Mouse (Mus musculus): Measurements from ENCODE around the gene Adk. TPM values are rescaled to one million over a fixed set of nuclear protein-coding genes. Genes with fewer than 3 reads are reported as not detected.

Gene Adk
- polyA plus RNA-seq, 1 experiment from 2014 or later: 131 TPM

GRCm38 (mm10) chr14:21313561-21314342 is 261.4 kb downstream of the Adk start:
- no peak overlapping the region for H3K4me3 ChIP-seq (ENCODE audit: low read depth, low read length)
- H3K27ac ChIP-seq (replicated peaks; ENCODE audit: low read depth, low read length): peak overlapping the region; percentile 77
- DNase-seq (ENCODE audit: low spot score): peak; percentile 92
- H3K36me3 ChIP-seq (ENCODE audit: control insufficient read depth, insufficient read depth, low read length): no peaks in the 10 kb centered on the region
- H3K9me3 ChIP-seq (ENCODE audit: control insufficient read depth, low read length): no peaks in the 10 kb centered on the region
- WGBS: 29% methylated on average over 11 of the region's 11 CpGs
- H3K4me2 ChIP-seq (ENCODE audit: low read depth, low read length): peak overlapping the region; percentile 32
- H3K27me3 ChIP-seq (replicated peaks; ENCODE audit: control insufficient read depth, insufficient read depth, low read length): no peaks in the 10 kb centered on the region
- H3K9ac ChIP-seq (ENCODE audit: low read depth, low read length): no peak overlapping the region
- peaks cover 18% of the 10 kb centered on the region for H3K4me1 ChIP-seq (ENCODE audit: control insufficient read depth, insufficient read depth, low read length)
- ATAC-seq (ENCODE audit: low read depth): peak; percentile 87

- H3K27me3 ChIP-seq (replicated peaks; ENCODE audit: control insufficient read depth, insufficient read depth, low read length): no peaks in the 10 kb centered on the region
- no peak overlapping the region for H3K4me3 ChIP-seq (ENCODE audit: low read depth, low read length)
- peak overlapping the region; percentile 32 for H3K4me2 ChIP-seq (ENCODE audit: low read depth, low read length)
- DNase-seq (ENCODE audit: low spot score) (peak; percentile 71), ATAC-seq (ENCODE audit: low read depth) (no peak)
- WGBS: 34% methylated on average over 3 of the region's 3 CpGs
- no peak overlapping the region for H3K9ac ChIP-seq (ENCODE audit: low read depth, low read length)
- H3K36me3 ChIP-seq (ENCODE audit: control insufficient read depth, insufficient read depth, low read length): no peaks in the 10 kb centered on the region
- peak overlapping the region; percentile 77 for H3K27ac ChIP-seq (replicated peaks; ENCODE audit: low read depth, low read length)
- no peaks in the 10 kb centered on the region for H3K9me3 ChIP-seq (ENCODE audit: control insufficient read depth, low read length)
- H3K4me1 ChIP-seq (ENCODE audit: control insufficient read depth, insufficient read depth, low read length): peaks cover 17% of the 10 kb centered on the region
These were observed 262.1 kb downstream of the Adk start for GRCm38 (mm10) chr14:21314466-21314865.

- no peak overlapping the region for H3K27ac ChIP-seq (replicated peaks; ENCODE audit: low read depth, low read length)
- no peak overlapping the region for H3K4me3 ChIP-seq (ENCODE audit: low read depth, low read length)
- WGBS: 79% methylated on average over 1 of the region's 1 CpGs
- no peaks in the 10 kb centered on the region for H3K27me3 ChIP-seq (replicated peaks; ENCODE audit: control insufficient read depth, insufficient read depth, low read length)
- DNase-seq (ENCODE audit: low spot score) (no peak), ATAC-seq (ENCODE audit: low read depth) (no peak)
- H3K9ac ChIP-seq (ENCODE audit: low read depth, low read length): no peak overlapping the region
- no peaks in the 10 kb centered on the region for H3K36me3 ChIP-seq (ENCODE audit: control insufficient read depth, insufficient read depth, low read length)
- H3K4me1 ChIP-seq (ENCODE audit: control insufficient read depth, insufficient read depth, low read length): no peaks in the 10 kb centered on the region
- H3K4me2 ChIP-seq (ENCODE audit: low read depth, low read length): no peak overlapping the region
- H3K9me3 ChIP-seq (ENCODE audit: control insufficient read depth, low read length): no peaks in the 10 kb centered on the region
These were observed 282.5 kb downstream of the Adk start for GRCm38 (mm10) chr14:21334826-21335225.

GRCm38 (mm10) chr14:21335691-21336314 is 283.4 kb downstream of the Adk start:
- H3K4me3 ChIP-seq (ENCODE audit: low read depth, low read length): no peak overlapping the region
- no peak overlapping the region for H3K27ac ChIP-seq (replicated peaks; ENCODE audit: low read depth, low read length)
- no peak overlapping the region for H3K4me2 ChIP-seq (ENCODE audit: low read depth, low read length)
- ATAC-seq (ENCODE audit: low read depth) (peak; percentile 62; the same call in 1 of the 2 replicates), DNase-seq (ENCODE audit: low spot score) (peak; percentile 41)
- no peak overlapping the region for H3K9ac ChIP-seq (ENCODE audit: low read depth, low read length)
- H3K9me3 ChIP-seq (ENCODE audit: control insufficient read depth, low read length): no peaks in the 10 kb centered on the region
- H3K36me3 ChIP-seq (ENCODE audit: control insufficient read depth, insufficient read depth, low read length): no peaks in the 10 kb centered on the region
- H3K4me1 ChIP-seq (ENCODE audit: control insufficient read depth, insufficient read depth, low read length): no peaks in the 10 kb centered on the region
- no peaks in the 10 kb centered on the region for H3K27me3 ChIP-seq (replicated peaks; ENCODE audit: control insufficient read depth, insufficient read depth, low read length)
- 64% methylated on average over 11 of the region's 11 CpGs for WGBS

- Histone ChIP-seq H3K4me3 (ENCODE audit: low read depth, low read length) (no peak overlapping the region), H3K9ac (ENCODE audit: low read depth, low read length) (no peak overlapping the region), H3K27ac (replicated peaks; ENCODE audit: low read depth, low read length) (no peak overlapping the region), H3K36me3 (ENCODE audit: control insufficient read depth, insufficient read depth, low read length) (no peaks in the 10 kb centered on the region), H3K4me1 (ENCODE audit: control insufficient read depth, insufficient read depth, low read length) (no peaks in the 10 kb centered on the region), H3K27me3 (replicated peaks; ENCODE audit: control insufficient read depth, insufficient read depth, low read length) (no peaks in the 10 kb centered on the region), H3K4me2 (ENCODE audit: low read depth, low read length) (no peak overlapping the region), H3K9me3 (ENCODE audit: control insufficient read depth, low read length) (no peaks in the 10 kb centered on the region)
- WGBS: 62% methylated on average over 4 of the region's 4 CpGs
- no peak for ATAC-seq (ENCODE audit: low read depth)
- DNase-seq (ENCODE audit: low spot score): no peak
These were observed 285.6 kb downstream of the Adk start for GRCm38 (mm10) chr14:21337948-21338347.

- Histone ChIP-seq H3K27me3 (replicated peaks; ENCODE audit: control insufficient read depth, insufficient read depth, low read length) (no peaks in the 10 kb centered on the region), H3K27ac (replicated peaks; ENCODE audit: low read depth, low read length) (no peak overlapping the region), H3K36me3 (ENCODE audit: control insufficient read depth, insufficient read depth, low read length) (no peaks in the 10 kb centered on the region), H3K9me3 (ENCODE audit: control insufficient read depth, low read length) (no peaks in the 10 kb centered on the region), H3K4me3 (ENCODE audit: low read depth, low read length) (no peak overlapping the region), H3K9ac (ENCODE audit: low read depth, low read length) (no peak overlapping the region), H3K4me1 (ENCODE audit: control insufficient read depth, insufficient read depth, low read length) (no peaks in the 10 kb centered on the region), H3K4me2 (ENCODE audit: low read depth, low read length) (no peak overlapping the region)
- ATAC-seq (ENCODE audit: low read depth): no peak
- 89% methylated on average over 1 of the region's 1 CpGs for WGBS
- no peak for DNase-seq (ENCODE audit: low spot score)
These were observed 288.8 kb downstream of the Adk start for GRCm38 (mm10) chr14:21341195-21341594.

- peak; percentile 24 for DNase-seq (ENCODE audit: low spot score)
- H3K36me3 ChIP-seq (ENCODE audit: control insufficient read depth, insufficient read depth, low read length): no peaks in the 10 kb centered on the region
- WGBS: 47% methylated on average over 3 of the region's 3 CpGs
These were observed 290.6 kb downstream of the Adk start for GRCm38 (mm10) chr14:21342984-21343383.

GRCm38 (mm10) chr14:21344896-21345295 is 292.5 kb downstream of the Adk start:
- no peak for DNase-seq (ENCODE audit: low spot score)
- H3K4me1 ChIP-seq (ENCODE audit: control insufficient read depth, insufficient read depth, low read length): no peaks in the 10 kb centered on the region
- H3K27ac ChIP-seq (replicated peaks; ENCODE audit: low read depth, low read length): no peak overlapping the region
- WGBS: 83% methylated on average over 6 of the region's 6 CpGs
- H3K4me3 ChIP-seq (ENCODE audit: low read depth, low read length): no peak overlapping the region
- H3K4me2 ChIP-seq (ENCODE audit: low read depth, low read length): no peak overlapping the region
- no peaks in the 10 kb centered on the region for H3K27me3 ChIP-seq (replicated peaks; ENCODE audit: control insufficient read depth, insufficient read depth, low read length)
- ATAC-seq (ENCODE audit: low read depth): no peak
- no peak overlapping the region for H3K9ac ChIP-seq (ENCODE audit: low read depth, low read length)
- H3K36me3 ChIP-seq (ENCODE audit: control insufficient read depth, insufficient read depth, low read length): no peaks in the 10 kb centered on the region
- H3K9me3 ChIP-seq (ENCODE audit: control insufficient read depth, low read length): no peaks in the 10 kb centered on the region

More at GRCm38 (mm10) chr14:21342984-21343383, 290.6 kb downstream of the Adk start:
- Histone ChIP-seq H3K4me2 (ENCODE audit: low read depth, low read length) (no peak overlapping the region), H3K4me1 (ENCODE audit: control insufficient read depth, insufficient read depth, low read length) (no peaks in the 10 kb centered on the region), H3K9me3 (ENCODE audit: control insufficient read depth, low read length) (no peaks in the 10 kb centered on the region), H3K27me3 (replicated peaks; ENCODE audit: control insufficient read depth, insufficient read depth, low read length) (no peaks in the 10 kb centered on the region), H3K27ac (replicated peaks; ENCODE audit: low read depth, low read length) (no peak overlapping the region), H3K9ac (ENCODE audit: low read depth, low read length) (no peak overlapping the region), H3K4me3 (ENCODE audit: low read depth, low read length) (no peak overlapping the region)
- no peak for ATAC-seq (ENCODE audit: low read depth)

All from embryonic facial prominence, embryonic 14.5 days (tissue).